ENCODE assay signal across 9 mouse cellular contexts in the genomic region with DNA sequence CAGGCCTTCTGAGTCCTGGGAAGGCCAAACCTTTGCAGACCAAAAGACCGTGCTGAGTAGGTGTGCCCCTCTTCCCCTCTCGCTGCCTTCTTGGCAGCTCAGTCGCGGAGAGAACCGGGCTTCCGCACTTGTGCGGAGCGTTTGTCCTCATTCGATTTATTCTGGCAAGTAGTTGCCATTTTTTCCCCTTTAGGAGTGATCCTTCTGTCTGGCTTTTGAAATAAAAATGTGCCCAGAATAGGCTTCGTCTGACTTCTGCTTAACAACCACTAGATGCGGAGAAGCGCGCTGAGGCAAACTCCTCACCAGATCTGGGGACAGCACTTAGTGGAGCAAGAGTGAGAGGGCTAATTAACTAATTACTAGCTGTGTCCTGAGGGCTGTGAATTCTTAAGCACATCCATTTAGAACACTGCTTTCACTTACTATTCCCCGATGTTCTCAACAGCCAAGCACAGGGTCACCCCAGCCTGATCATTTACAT. TPM values are rescaled to one million over a fixed set of nuclear protein-coding genes. Genes with fewer than 3 reads are reported as not detected.
DNase-seq lines count a peak whose midpoint lies in the region; ATAC-seq and TF ChIP-seq lines count a peak whose summit lies in the region.
"Had no signal": no experiment of that assay in that cellular context is flagged by ENCODE, and none has a peak within 500 bp of the region (broad histone marks: within the 10 kb centered on the region; RNA-seq: fewer than 3 reads in every experiment).

No protein-coding gene starts in this region.

- intact Hi-C loops in left cerebral cortex, adult 2 months (cut with DNase I), result loop anchor here (2.0 to 10.0 kb wide), 2 partner anchors 15 to 947 kb away; partner anchors contain the start of gene Nfia
- intact Hi-C loops in left cerebral cortex, postnatal 4 days (cut with DNase I), result loop anchor here (10.0 kb wide), 2 partner anchors 567 to 687 kb away; no protein-coding TSS in a partner anchor

- peak; percentile 66 for ATAC-seq in hindbrain, embryonic 12.5 days (ENCODE audit: low FRiP score)
- ATAC-seq in midbrain, embryonic 11.5 days (ENCODE audit: low FRiP score), result peak; percentile 56

- H3K9ac ChIP-seq in hindbrain, embryonic 12.5 days, result peak overlapping the region; percentile 66
- H3K9ac ChIP-seq in midbrain, embryonic 11.5 days (ENCODE audit: low read length), result peak overlapping the region; percentile 64

- peak in 1 of 2 experiments; percentile 33 for DNase-seq in left cerebral cortex, adult 2 months (ENCODE audit: extremely low spot score in 1 of 2, low spot score in 2 of 2)
- no peak for DNase-seq in left cerebral cortex, adult 11 months (ENCODE audit: low spot score)
- DNase-seq in brain, adult 2 months (ENCODE audit: low read depth, low spot score), result peak; percentile 72
- peak; percentile 61 for DNase-seq in forebrain, embryonic 10.5 days (ENCODE audit: extremely low spot score, low spot score)
- peak; percentile 44 for DNase-seq in left cerebral cortex, postnatal 4 days
- DNase-seq in midbrain, embryonic 11.5 days (ENCODE audit: low spot score, missing footprints), result peak; percentile 96
- DNase-seq in adipocyte (ENCODE audit: low spot score), result no peak

- peaks cover 43% of the 10 kb centered on the region for H3K4me1 ChIP-seq in forebrain, embryonic 10.5 days
- peaks cover 21% of the 10 kb centered on the region for H3K4me1 ChIP-seq in hindbrain, embryonic 12.5 days
- H3K4me1 ChIP-seq in midbrain, embryonic 11.5 days (ENCODE audit: control insufficient read depth, insufficient read depth, low read length), result peaks cover 10% of the 10 kb centered on the region; the same call in 1 of the 2 replicates

- H3K9me3 ChIP-seq in forebrain, embryonic 10.5 days, result no peaks in the 10 kb centered on the region
- no peaks in the 10 kb centered on the region for H3K9me3 ChIP-seq in hindbrain, embryonic 12.5 days (replicated peaks)
- no peaks in the 10 kb centered on the region for H3K9me3 ChIP-seq in midbrain, embryonic 11.5 days (ENCODE audit: control insufficient read depth, low read length)

- H3K36me3 ChIP-seq in forebrain, embryonic 10.5 days (replicated peaks), result no peaks in the 10 kb centered on the region
- no peaks in the 10 kb centered on the region for H3K36me3 ChIP-seq in hindbrain, embryonic 12.5 days
- H3K36me3 ChIP-seq in midbrain, embryonic 11.5 days (ENCODE audit: control insufficient read depth, insufficient read depth, low read length), result no peaks in the 10 kb centered on the region

- under 1% methylated on average over 14 of the region's 14 CpGs for WGBS in forebrain, embryonic 10.5 days
- under 1% methylated on average over 14 of the region's 14 CpGs for WGBS in hindbrain, embryonic 12.5 days
- WGBS in midbrain, embryonic 11.5 days, result under 1% methylated on average over 14 of the region's 14 CpGs

- peak overlapping the region; percentile 90 for H3K27ac ChIP-seq in left cerebral cortex, adult 2 months
- H3K27ac ChIP-seq in forebrain, embryonic 10.5 days, result peak overlapping the region; percentile 84
- peak overlapping the region; percentile 77 for H3K27ac ChIP-seq in hindbrain, embryonic 12.5 days
- H3K27ac ChIP-seq in midbrain, embryonic 11.5 days (ENCODE audit: low read depth, low read length), result no peak overlapping the region

- peak overlapping the region; percentile 76 for H3K4me3 ChIP-seq in left cerebral cortex, adult 2 months
- H3K4me3 ChIP-seq in forebrain, embryonic 10.5 days, result peak overlapping the region; percentile 58
- H3K4me3 ChIP-seq in hindbrain, embryonic 12.5 days, result peak overlapping the region; percentile 43
- H3K4me3 ChIP-seq in midbrain, embryonic 11.5 days (ENCODE audit: low read depth, low read length), result peak overlapping the region; percentile 40

- H3K4me2 ChIP-seq in hindbrain, embryonic 12.5 days (replicated peaks), result peak overlapping the region; percentile 77
- H3K4me2 ChIP-seq in midbrain, embryonic 11.5 days, result peak overlapping the region; percentile 51

- H3K27me3 ChIP-seq in forebrain, embryonic 10.5 days (ENCODE audit: poor library complexity, severe bottlenecking), result peaks cover 97% of the 10 kb centered on the region
- peaks cover 43% of the 10 kb centered on the region for H3K27me3 ChIP-seq in hindbrain, embryonic 12.5 days
- peaks cover 65% of the 10 kb centered on the region for H3K27me3 ChIP-seq in midbrain, embryonic 11.5 days (ENCODE audit: control insufficient read depth, insufficient read depth, low read length)

- TF ChIP-seq CTCF in left cerebral cortex, adult 2 months (IDR thresholded peaks at IDR 0.05), result peak; percentile 30

RNA-seq across cellular contexts. Expression of gene Nfia, which starts 14.5 kb away (rescaled TPM):
- 10 to 100 TPM; 58.1 to 62.5 TPM for total RNA-seq in left cerebral cortex, adult 2 months (2021)
- 10.9 and 17.6 TPM in 2 replicates for polyA plus RNA-seq in forebrain, embryonic 10.5 days (2016; fragmentation: Nextera tagmentation; extraction: Ambion mirVana)
- 58.4 and 62.7 TPM in 2 replicates for polyA plus RNA-seq in hindbrain, embryonic 12.5 days (2016; fragmentation: Nextera tagmentation; extraction: Ambion mirVana)
- 10 to 100 TPM; 97.1 to 99.7 TPM for total RNA-seq in left cerebral cortex, postnatal 4 days (2021)
- polyA plus RNA-seq in midbrain, embryonic 11.5 days (2014; fragmentation: Nextera tagmentation; extraction: Ambion mirVana), result 14.1 and 15.8 TPM in 2 replicates

RNA-seq across cellular contexts. Expression of gene E130114P18Rik, which starts 19.9 kb away (rescaled TPM):
- 1 to 10 TPM; 3.7 to 4.9 TPM for total RNA-seq in left cerebral cortex, adult 2 months (2021)
- polyA plus RNA-seq in forebrain, embryonic 10.5 days (2016; fragmentation: Nextera tagmentation; extraction: Ambion mirVana), result 14.3 and 21.3 TPM in 2 replicates
- polyA plus RNA-seq in hindbrain, embryonic 12.5 days (2016; fragmentation: Nextera tagmentation; extraction: Ambion mirVana), result 28.0 and 28.2 TPM in 2 replicates
- 1 to 10 TPM; 6.6 to 8.2 TPM for total RNA-seq in left cerebral cortex, postnatal 4 days (2021)
- polyA plus RNA-seq in midbrain, embryonic 11.5 days (2014; fragmentation: Nextera tagmentation; extraction: Ambion mirVana), result 6.5 and 7.7 TPM in 2 replicates
- polyA plus RNA-seq: large intestine, adult 2 months had no signal

Comparison
In these comparisons a context has a peak if more than half of its experiments do, and no peak if none do; other contexts are left out.
1. DNase-seq: peak in brain, adult 2 months (single experiment), forebrain, embryonic 10.5 days (single experiment), left cerebral cortex, postnatal 4 days (single experiment) and midbrain, embryonic 11.5 days (single experiment); none in left cerebral cortex, adult 11 months (single experiment) and adipocyte (single experiment).
2. Peak in every context shown above with its lines, with median percentiles within 50 percentile points of each other: H3K4me3 ChIP-seq.